Mouse (Mus musculus) c-Kit-positive CD71-positive TER-119-negative erythroid progenitor cells, embryonic 14.5 days (primary cell): ENCODE results near the gene Lyzl4.

ENCODE experiments used
- DNase-seq: peaks from one replicate; pipeline ENCODE4 v3.0.0-alpha.2; 2013; ENCODE audit warnings: low read depth

The Lyzl4 gene

DNA sequence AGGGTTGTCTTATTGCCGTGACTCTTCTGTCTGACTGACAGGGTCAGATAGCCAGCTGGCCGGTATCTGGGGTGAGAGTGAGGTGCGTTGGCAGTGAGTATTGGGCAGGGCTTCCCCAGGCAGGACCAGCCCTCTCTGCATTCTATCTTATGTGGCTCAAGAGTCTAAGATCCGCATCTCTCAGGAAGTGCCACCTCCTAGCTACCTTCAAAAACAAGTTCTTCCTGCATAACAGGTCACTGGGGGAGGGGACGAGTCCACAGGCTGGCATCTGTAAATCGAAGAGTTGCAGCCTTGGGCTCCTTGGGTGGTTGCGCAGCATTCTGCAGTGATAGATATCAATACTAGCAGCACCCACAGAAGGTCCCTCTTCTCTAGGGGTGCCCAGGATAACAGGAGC, 5.1 kb upstream of the Lyzl4 start:
- DNase-seq = no peak

DNA sequence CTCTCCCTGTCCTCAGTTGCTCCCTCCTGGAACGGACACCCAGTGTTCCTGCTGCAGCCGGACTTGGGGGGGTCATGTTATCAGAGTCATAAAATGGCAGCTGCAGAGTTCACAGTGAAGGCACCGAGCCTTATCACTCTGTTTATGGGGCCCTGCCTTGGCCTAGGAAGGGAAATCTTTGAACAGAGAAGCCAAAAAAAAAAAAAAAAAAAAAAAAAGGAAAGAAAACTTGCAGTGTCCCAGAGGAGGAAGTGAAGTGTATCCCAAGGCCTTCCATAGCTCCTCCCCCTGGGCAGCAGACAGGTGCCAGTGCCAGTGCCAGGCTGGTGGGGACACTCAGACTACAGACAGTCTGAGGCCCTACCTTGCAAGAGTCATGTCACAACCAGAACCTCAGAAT, 3.0 kb upstream of the Lyzl4 start:
- no peak for DNase-seq

GRCm38 (mm10) chr9:121642401-121643181, 695 bp upstream of the Lyzl4 start, which contains the start of gene Vipr1:
Gene Vipr1 (plus strand): TSS chr9:121642716.
- DNase-seq = peak; percentile 11

- no peak for DNase-seq
Measured at GRCm38 (mm10) chr9:121641235-121641915, 521 bp downstream of the Lyzl4 start.

DNA sequence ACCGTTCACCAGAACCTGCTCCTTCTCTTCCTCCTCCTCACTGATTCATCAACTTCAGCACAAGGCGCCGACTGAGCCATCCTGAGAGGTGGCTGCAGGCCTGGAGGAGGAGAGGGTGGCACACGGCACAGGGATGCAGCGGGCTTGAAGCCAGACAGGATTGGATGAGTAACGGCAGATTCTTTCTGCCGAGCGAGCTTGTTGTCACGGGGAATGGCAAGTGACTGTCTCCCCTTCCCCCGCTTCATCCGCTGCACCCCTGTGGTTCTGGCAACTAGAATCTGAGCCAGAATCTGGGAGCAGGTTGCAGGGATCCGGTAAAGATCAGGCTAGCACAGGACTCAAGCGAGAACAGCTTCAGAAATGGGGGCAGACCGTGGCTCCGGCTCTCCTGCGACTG, 2.1 kb downstream of the Lyzl4 start:
- no peak for DNase-seq

DNA sequence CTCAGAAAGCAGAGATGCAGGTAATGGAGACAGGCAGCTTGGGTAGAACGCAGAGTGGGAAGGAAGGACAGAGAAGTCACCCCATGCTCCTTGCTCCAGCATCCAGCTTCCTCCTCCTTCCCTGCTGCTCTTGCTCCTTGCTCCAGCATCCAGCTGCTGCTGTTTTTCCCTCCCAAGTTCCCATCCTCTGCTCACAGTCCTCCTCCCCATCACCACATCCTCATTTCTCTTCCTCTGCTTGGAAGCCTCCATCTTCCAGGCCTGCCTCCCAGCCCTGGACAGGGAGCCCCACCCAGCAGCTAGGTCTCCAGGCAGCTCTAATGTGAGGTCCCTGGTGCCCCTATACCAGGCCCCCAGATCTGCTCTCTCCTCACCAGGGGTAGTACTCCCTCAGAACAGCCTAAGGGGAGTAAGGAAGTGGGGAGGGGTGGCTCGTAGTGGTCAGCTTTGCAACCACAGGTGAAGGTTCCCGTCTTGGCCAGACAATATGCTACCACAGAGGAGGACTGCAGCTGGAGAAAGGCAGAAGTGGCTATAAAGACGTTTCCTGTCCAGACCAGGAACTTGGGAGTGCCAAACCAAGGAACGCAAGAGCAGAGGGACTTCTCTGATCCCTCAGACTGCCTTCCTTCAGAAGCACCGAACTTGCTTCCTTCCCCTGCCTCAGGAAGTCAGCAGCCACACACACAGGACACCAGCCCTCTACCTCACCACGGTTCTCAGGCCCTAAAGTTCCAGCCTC, 5.9 kb downstream of the Lyzl4 start:
- DNase-seq = no peak

GRCm38 (mm10) chr9:121633306-121633705, 8.6 kb downstream of the Lyzl4 start:
- no peak for DNase-seq

GRCm38 (mm10) chr9:121632891-121633290, 9.0 kb downstream of the Lyzl4 start:
- DNase-seq = no peak

DNA sequence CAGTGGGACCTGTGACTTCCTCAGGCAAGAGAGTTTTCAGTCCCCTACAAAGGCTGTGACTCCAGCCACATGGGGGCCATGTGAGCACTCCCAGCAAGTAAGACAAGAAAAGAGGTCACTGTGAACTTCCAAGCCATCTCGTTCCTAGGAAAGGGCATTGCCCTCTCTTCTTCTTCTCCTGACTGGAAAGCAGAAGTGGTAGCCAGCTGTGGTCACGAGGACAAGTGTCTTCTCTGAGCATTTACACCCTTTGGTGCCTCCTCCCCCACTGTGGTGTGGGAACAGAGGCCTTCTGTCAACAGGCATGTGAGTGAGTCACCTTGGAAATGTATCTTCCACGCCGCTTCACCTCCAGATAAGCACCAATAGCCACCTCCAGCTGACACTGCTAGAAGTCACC, 9.9 kb downstream of the Lyzl4 start:
- DNase-seq = no peak

DNA sequence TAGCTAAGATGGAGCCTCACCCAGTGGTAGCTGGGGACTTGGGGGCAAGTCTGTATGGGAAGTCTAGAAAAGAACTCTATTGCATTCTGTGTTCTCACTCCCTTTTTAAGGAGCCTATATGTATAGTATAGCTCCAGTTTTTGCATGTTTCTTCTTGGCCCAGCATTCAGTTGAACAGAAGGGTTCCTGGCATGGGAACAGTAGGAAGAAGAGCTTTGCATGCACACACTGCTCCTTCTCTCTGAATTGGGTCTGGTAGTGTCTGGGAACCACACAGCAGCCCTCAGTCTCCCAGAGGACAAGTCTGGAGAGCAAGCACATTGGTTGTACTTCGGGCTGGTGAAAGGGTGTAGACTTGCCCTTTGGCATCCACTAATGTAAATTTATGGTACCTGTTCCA, 11.3 kb downstream of the Lyzl4 start:
- DNase-seq = no peak

DNA sequence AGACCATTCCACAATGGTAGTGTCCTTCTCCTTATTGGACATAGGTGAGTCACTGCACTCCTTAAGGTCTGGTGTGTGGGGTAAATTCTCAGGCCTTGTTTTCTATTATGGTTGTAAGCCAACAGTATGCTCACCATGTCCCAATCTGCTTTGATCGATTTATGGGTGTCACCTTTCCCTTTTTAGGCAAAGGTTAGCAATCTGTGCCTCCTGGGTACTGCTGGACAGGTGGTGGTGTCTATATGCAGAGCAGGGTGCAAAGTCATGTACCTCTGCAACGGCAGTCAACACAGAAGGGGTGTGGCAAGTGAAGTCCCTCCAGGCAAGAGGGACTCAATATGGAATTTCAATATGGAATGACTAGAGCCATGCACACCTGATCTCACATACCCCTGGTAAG, 17.0 kb downstream of the Lyzl4 start:
- DNase-seq = no peak

DNA sequence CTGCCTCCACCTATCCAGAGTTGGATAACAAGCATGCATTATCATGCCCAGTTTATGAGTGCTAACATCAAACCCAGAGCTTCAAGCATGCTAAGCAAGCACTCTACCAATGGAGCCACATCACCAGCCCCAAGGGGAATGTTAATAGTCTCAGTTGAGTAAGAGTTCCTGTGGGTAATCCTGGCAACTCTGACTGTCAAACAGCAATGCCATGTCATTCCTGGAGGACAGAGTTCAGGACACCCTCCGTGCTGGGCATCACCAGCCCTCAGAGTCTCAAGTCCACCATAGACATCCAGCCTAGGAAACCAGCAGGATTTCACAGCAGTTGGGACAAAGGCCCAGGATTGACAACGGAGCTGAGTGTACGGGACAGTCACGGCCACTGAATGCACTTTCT, 18.7 kb downstream of the Lyzl4 start:
- DNase-seq = no peak

DNA sequence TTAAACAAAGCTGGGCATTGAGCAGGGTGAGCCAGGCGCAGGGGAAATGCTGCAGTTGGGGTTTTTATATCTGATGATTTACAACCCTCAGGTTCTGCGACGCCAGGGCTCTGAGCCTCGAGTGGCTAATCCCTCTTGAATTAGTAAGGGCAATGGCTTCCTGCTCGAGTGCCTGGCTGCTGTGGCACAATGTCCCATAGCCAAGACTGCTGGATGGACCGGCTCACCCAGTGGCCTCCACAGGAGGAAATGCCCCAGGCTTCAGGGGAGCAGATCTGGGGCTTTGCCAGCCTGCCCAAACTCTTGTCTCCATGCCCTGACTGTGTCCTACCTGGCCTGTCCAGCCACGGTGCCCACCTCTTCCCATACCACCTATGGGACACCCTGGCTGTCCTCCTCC, 22.5 kb downstream of the Lyzl4 start:
- no peak for DNase-seq

DNA sequence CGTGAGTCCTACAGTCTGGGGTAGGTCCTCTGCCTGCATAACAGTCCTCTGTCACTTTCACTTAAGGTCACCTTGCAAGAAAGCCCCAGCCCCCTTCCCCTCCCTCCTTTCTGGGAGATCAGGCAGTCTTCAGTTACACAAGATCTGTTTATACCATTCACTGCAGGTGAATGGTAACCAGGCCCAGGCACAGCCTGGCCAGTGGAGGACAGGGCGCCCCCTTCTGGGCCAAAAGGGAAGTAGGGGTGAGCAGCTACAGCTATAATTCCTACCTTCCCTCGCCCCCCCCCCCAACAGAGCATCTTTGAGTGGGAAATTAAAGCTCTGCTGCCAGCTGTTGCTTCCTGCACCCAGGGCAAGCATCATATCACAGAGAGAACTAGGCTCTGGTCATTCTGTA, 25.4 kb downstream of the Lyzl4 start:
- DNase-seq = peak; percentile 5

- DNase-seq = no peak
Measured at GRCm38 (mm10) chr9:121614241-121614757, 27.6 kb downstream of the Lyzl4 start.

DNA sequence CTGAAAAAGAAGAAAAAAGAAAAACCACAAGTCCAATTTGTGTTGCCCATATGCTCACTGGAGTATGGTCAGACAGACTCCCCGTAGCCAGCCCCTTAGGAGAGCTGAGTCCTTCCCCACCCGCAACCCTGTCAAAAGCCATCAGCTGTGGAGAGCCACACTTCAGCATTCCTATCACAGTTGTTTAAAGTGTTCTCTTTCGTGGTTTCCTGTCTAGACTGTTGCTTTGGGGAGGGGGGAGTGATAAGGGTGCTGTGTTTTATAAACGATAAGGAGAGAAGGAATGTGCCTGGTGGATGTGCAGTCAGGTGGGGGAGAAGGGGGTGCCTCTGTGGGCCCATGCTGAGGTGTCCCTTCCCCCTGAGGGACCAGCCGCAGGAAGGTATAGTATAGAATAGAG, 28.7 kb downstream of the Lyzl4 start:
- no peak for DNase-seq

- DNase-seq = no peak
Measured at GRCm38 (mm10) chr9:121609381-121609780, 32.5 kb downstream of the Lyzl4 start.

DNA sequence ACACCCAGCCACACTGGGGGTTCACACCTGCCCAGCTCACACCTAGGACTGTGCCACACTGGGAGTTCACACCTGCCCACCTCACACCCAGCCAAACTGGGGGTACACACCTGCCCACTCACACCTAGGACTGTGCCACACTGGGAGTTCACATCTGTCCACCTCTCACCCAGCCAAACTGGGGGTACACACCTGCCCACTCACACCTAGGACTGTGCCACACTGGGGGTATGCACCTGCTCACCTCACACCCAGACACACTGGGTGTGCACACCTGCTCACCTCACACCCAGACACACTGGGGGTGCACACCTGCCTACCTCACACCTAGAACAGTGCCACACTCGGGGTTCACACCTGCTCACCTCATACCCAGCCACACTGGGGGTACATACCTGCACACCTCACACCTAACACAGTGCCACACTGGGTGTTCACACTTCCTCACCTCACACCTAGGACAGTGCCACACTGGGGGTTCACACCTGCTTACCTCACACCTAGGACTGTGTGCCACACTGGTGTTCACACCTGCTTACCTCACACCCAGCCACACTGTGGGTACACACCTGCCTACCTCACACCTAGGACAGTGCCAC, 35.3 kb downstream of the Lyzl4 start:
- no peak for DNase-seq

DNA sequence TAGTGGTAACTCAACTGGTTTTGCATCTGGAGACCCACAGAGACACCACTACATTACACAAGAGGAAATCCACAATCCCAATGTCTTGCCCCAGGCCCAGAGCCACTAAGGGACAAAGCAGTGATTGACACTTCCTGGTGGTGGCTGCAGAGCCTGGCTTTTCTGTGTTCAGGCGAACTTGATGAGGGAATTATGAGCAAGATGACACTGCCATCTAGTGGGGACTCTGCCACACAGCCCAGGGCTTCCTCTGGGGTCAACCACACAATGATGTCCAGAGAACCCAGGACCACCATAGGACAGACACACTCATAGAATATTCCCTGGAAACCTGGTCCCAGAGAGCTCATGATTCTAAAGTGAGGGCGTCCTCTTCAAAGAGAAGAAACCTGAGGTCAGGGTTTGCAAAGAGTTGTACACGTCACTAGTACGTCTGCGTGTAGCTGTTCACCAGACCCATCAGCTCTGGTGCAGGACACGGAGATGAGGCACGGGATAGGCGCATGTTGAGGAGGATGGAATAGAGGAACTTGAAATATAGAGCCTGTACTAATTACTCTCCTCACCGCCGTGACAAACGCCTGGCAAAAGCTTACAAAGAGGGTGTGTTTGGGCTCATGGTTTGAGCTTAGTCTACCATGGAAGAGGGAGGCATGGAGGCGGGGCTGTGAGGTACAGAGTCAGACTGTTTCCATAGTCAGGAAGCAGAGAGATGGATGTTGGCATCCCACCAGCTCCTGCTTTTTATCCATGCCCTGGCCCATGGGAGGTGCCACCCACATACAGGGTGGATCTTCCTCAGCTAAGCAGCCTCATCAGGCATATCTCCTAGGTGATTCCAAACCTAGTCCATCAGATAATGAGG, 36.2 kb downstream of the Lyzl4 start:
- DNase-seq = peak; percentile 14

- no peak for DNase-seq
Measured at GRCm38 (mm10) chr9:121602381-121602780, 39.5 kb downstream of the Lyzl4 start.

DNA sequence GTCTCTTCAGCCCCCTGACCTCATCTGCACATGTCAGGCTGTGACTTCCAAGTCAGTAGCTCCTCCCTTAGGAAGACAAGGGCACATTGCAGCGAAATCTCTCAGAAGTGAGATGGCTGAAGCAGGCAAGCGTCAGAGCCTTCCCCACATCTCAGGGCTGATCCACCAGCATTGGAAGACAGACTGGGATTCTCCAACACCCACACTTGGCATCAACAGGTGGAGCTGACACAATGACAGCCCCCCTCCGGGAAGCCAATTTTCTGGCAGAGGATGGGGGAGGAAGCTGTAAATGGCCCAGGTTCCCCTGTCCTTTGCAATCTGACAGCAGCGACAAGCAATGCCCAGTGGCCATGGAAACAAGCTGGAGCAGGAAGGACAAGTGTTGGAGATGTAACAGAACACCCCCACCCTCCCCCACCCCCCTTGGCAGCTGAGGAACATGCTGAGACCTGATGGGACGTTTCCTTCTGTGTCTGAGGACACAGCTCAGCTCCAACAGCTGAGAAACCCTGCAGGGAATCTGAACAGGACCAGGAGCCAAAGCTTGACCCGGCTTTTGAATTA, 41.0 kb downstream of the Lyzl4 start:
- no peak for DNase-seq
